Mouse (Mus musculus) brain, embryonic 14.5 days (tissue): ENCODE results near the gene Mrto4. TPM values are rescaled to one million over a fixed set of nuclear protein-coding genes. Genes with fewer than 3 reads are reported as not detected.
A peak's percentile ranks its signal among the peaks of the same experiment; 100 is the strongest.
"Not testable (repeated sequence)": the region's sequence is repeated elsewhere in the genome, so short reads cannot be mapped to it uniquely, and the experiment has no call there.

ENCODE experiments used
- DNase-seq: peaks from one replicate; pipeline ENCODE4 v3.0.0-alpha.2; 2011; ENCODE audit warnings: low read depth
- CTCF ChIP-seq: fragments of 200-500 bp; IDR thresholded peaks from 2 replicates; pipeline ENCODE4 v1.5.1; 2012; ENCODE audit warnings: inconsistent platforms, mild to moderate bottlenecking, moderate library complexity, borderline replicate concordance; ENCODE audit not compliant: insufficient read depth, insufficient read length; ENCODE audit errors: extremely low read depth
- POLR2A ChIP-seq: fragments of 200-500 bp; IDR thresholded peaks from 2 replicates; pipeline ENCODE4 v1.6.1; 2012; ENCODE audit warnings: mild to moderate bottlenecking, inconsistent platforms, borderline replicate concordance; ENCODE audit not compliant: poor library complexity, insufficient read depth, insufficient read length, severe bottlenecking; ENCODE audit errors: extremely low read depth
- polyA plus RNA-seq: library from polyadenylated mRNA; depleted of rRNA; stranded (reverse); fragments of >200 nt; gene quantifications from 2 replicates; pipeline ENCODE4 v1.2.3, GENCODE M21; 2012; rRNA removed

Gene Mrto4
- 56.6 and 62.0 TPM in 2 replicates for polyA plus RNA-seq

- no peak for TF ChIP-seq CTCF
- TF ChIP-seq POLR2A, result peak; percentile 41; the same call in 1 of the 2 replicates
- DNase-seq, result peak; percentile 96
Measured at GRCm38 (mm10) chr4:139351931-139352711, at the start of gene Mrto4, which contains the start of the genes Emc1 and Ubr4. TSS of gene Mrto4 (minus strand) at chr4:139352576. TSS of gene Emc1 (plus strand) at chr4:139352587. TSS of gene Ubr4 (plus strand) at chr4:139352609.

- TF ChIP-seq CTCF, result no peak
- DNase-seq, result no peak
Measured at GRCm38 (mm10) chr4:139400487-139400886, 48.1 kb upstream of the Mrto4 start.

DNA sequence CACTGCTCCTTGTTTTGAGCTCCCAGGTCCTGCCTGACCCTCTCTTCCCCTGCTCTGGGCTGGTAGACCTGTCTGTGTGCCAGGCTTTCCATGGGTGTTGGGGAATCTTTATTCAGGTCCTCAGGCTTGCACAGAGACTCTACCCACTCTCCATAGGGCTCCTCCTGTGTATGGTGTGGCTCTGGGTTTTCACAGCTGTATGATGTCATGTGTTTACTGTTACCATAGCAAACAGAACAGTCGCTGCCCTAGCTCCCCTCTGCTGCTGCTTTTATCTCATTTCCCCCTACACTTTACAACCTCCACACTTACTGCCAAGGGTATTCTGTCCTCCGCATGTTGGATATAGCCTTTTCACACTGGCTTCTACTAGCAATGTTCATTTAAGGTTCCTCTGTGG, 43.1 kb upstream of the Mrto4 start:
- TF ChIP-seq POLR2A (no peak), CTCF (no peak)
- no peak for DNase-seq

DNA sequence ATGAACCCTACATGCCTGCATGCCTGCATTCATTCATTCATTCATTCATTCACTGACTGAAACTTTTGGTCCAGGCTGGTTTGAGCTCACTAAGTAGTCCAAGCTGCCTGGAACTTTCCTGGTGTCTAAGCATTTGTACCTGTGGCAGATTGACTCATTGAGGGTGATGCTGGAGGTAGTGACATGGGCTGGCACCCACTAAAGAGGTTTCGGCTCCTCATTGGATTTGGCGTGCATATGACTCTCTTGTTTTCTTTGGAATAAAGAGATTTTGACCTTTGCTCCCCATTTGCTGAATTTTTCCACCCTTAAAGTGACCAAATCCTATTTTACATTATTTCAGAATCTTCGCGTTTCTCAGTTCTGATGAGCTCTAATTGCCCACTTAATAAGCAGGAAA, 37.2 kb upstream of the Mrto4 start:
- TF ChIP-seq POLR2A, result no peak
- no peak for TF ChIP-seq CTCF
- no peak for DNase-seq

GRCm38 (mm10) chr4:139386869-139387319, 34.5 kb upstream of the Mrto4 start:
- no peak for TF ChIP-seq CTCF
- TF ChIP-seq POLR2A, result no peak
- DNase-seq, result peak; percentile 53

DNA sequence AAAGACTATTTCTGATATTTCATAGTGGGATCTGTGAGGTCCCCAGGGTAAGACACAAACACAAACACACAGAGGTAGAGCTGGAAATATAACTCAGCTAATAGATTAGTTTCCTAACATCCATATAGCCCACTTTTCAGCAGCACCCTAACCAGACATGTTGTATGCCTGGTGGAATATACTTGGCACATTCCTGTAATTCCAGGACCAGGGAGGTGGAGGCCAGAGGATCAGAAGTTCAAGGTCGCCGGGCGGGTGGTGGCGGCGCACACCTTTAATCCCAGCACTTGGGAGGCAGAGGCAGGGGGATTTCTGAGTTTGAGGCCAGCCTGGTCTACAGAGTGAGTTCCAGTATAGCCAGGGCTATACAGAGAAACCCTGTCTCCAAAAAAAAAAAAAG, 33.5 kb upstream of the Mrto4 start:
- DNase-seq, result not testable (repeated sequence)

GRCm38 (mm10) chr4:139382231-139382630, 29.9 kb upstream of the Mrto4 start:
- DNase-seq, result no peak
- TF ChIP-seq POLR2A (no peak), CTCF (no peak)

GRCm38 (mm10) chr4:139381452-139381845, 29.1 kb upstream of the Mrto4 start:
- no peak for TF ChIP-seq POLR2A
- TF ChIP-seq CTCF, result no peak
- DNase-seq, result no peak

DNA sequence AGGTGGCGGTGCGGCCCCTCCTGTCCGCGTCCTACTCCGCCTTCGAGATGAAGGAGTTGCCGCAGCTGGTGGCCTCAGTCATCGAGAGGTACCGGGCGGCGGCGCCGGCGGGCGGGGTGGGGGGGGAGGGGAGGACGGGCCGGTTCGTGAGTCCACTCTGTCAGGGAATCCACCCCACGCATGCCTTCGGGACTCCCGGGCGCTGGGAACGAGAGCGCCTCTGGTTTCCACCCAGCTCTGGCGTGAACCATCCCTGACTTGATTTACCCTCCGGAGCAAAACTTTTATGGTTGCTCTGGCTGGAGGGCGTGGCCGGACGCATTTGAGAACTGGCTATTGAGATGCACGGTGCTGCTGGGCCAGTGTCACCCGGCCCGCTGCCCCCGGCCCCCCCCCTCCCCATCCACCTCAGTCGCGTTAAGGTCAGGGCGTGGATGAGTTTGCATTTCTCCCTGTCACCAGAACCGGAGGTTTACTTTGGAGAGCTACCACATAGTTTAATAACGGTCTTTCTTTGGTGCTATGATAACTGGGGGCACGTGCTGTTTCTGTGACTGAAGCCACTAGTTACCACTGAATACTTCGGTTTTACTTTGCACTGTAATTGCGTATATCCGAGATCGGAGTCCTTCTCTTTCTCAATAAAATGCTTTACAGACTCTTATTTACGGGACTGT, 28.5 kb upstream of the Mrto4 start:
- DNase-seq, result no peak

GRCm38 (mm10) chr4:139380207-139380748, 27.9 kb upstream of the Mrto4 start:
- DNase-seq, result peak; percentile 100
- TF ChIP-seq POLR2A (peak; percentile 74), CTCF (no peak)

More for the DNA sequence above, 28.5 kb upstream of the Mrto4 start:
- no peak for TF ChIP-seq CTCF
- no peak for TF ChIP-seq POLR2A

- DNase-seq, result peak; percentile 2
- no peak for TF ChIP-seq POLR2A
- no peak for TF ChIP-seq CTCF
Measured at GRCm38 (mm10) chr4:139379719-139380118, 27.3 kb upstream of the Mrto4 start.
